Mouse (Mus musculus): ENCODE measurements around the gene Zfp334. TPM values are rescaled to one million over a fixed set of nuclear protein-coding genes. Genes with fewer than 3 reads are reported as not detected.

Gene Zfp334
- polyA plus RNA-seq (2015; fragmentation: Nextera tagmentation; extraction: Ambion mirVana): 3.6 TPM in 2 replicates

- Histone ChIP-seq H3K27me3 (replicated peaks; ENCODE audit: control insufficient read depth, insufficient read depth, low read length) (no peaks in the 10 kb centered on the region), H3K9ac (ENCODE audit: low read depth, low read length) (peak within 1 kb of the TSS; percentile 92), H3K4me1 (ENCODE audit: control insufficient read depth, insufficient read depth, low read length) (peaks cover 5% of the 10 kb centered on the region; the same call in 1 of the 2 replicates), H3K4me2 (ENCODE audit: low read depth, low read length) (peak within 1 kb of the TSS; percentile 63), H3K9me3 (ENCODE audit: control insufficient read depth, low read length) (no peaks in the 10 kb centered on the region), H3K36me3 (ENCODE audit: control insufficient read depth, insufficient read depth, low read length) (peaks cover 3% of the 10 kb centered on the region; the same call in 1 of the 2 replicates), H3K4me3 (ENCODE audit: low read length) (peak within 1 kb of the TSS; percentile 67), H3K27ac (ENCODE audit: low read length) (peak within 1 kb of the TSS; percentile 80)
- whole genome bisulfite sequencing: under 1% methylated on average over 40 of the region's 40 CpGs
- ATAC-seq: peak; percentile 96
Measured at GRCm38 (mm10) chr2:165387844-165388495, at the start of gene Zfp334. Zfp334 (minus strand) TSS chr2:165388259.

GRCm38 (mm10) chr2:165428694-165429093 lies 40.6 kb upstream of the Zfp334 start:
- Histone ChIP-seq H3K9ac (ENCODE audit: low read depth, low read length) (no peak overlapping the region), H3K36me3 (ENCODE audit: control insufficient read depth, insufficient read depth, low read length) (no peaks in the 10 kb centered on the region), H3K4me2 (ENCODE audit: low read depth, low read length) (no peak overlapping the region), H3K4me1 (ENCODE audit: control insufficient read depth, insufficient read depth, low read length) (no peaks in the 10 kb centered on the region), H3K9me3 (ENCODE audit: control insufficient read depth, low read length) (no peaks in the 10 kb centered on the region), H3K27ac (ENCODE audit: low read length) (no peak overlapping the region), H3K4me3 (ENCODE audit: low read length) (no peak overlapping the region), H3K27me3 (replicated peaks; ENCODE audit: control insufficient read depth, insufficient read depth, low read length) (no peaks in the 10 kb centered on the region)
- WGBS: 35% methylated on average over 7 of the region's 7 CpGs
- no peak for ATAC-seq

GRCm38 (mm10) chr2:165420195-165420594 lies 32.1 kb upstream of the Zfp334 start:
- ATAC-seq: no peak
- Histone ChIP-seq H3K4me2 (ENCODE audit: low read depth, low read length) (no peak overlapping the region), H3K27ac (ENCODE audit: low read length) (no peak overlapping the region), H3K27me3 (replicated peaks; ENCODE audit: control insufficient read depth, insufficient read depth, low read length) (no peaks in the 10 kb centered on the region), H3K9ac (ENCODE audit: low read depth, low read length) (no peak overlapping the region), H3K36me3 (ENCODE audit: control insufficient read depth, insufficient read depth, low read length) (no peaks in the 10 kb centered on the region), H3K4me1 (ENCODE audit: control insufficient read depth, insufficient read depth, low read length) (no peaks in the 10 kb centered on the region), H3K9me3 (ENCODE audit: control insufficient read depth, low read length) (no peaks in the 10 kb centered on the region), H3K4me3 (ENCODE audit: low read length) (no peak overlapping the region)
- WGBS: 72% methylated on average over 2 of the region's 2 CpGs

- H3K36me3 ChIP-seq (ENCODE audit: control insufficient read depth, insufficient read depth, low read length): no peaks in the 10 kb centered on the region
- H3K27ac ChIP-seq (ENCODE audit: low read length): no peak overlapping the region
- WGBS: 63% methylated on average over 4 of the region's 4 CpGs
- no peak overlapping the region for H3K4me2 ChIP-seq (ENCODE audit: low read depth, low read length)
- no peak for ATAC-seq
- no peak overlapping the region for H3K9ac ChIP-seq (ENCODE audit: low read depth, low read length)
- H3K4me3 ChIP-seq (ENCODE audit: low read length): no peak overlapping the region
- H3K27me3 ChIP-seq (replicated peaks; ENCODE audit: control insufficient read depth, insufficient read depth, low read length): no peaks in the 10 kb centered on the region
- H3K9me3 ChIP-seq (ENCODE audit: control insufficient read depth, low read length): no peaks in the 10 kb centered on the region
- H3K4me1 ChIP-seq (ENCODE audit: control insufficient read depth, insufficient read depth, low read length): no peaks in the 10 kb centered on the region
Measured at GRCm38 (mm10) chr2:165419670-165420111, 31.6 kb upstream of the Zfp334 start.

GRCm38 (mm10) chr2:165418577-165418976 lies 30.5 kb upstream of the Zfp334 start:
- H3K27me3 ChIP-seq (replicated peaks; ENCODE audit: control insufficient read depth, insufficient read depth, low read length): no peaks in the 10 kb centered on the region
- H3K9ac ChIP-seq (ENCODE audit: low read depth, low read length): no peak overlapping the region
- no peaks in the 10 kb centered on the region for H3K36me3 ChIP-seq (ENCODE audit: control insufficient read depth, insufficient read depth, low read length)
- no peak for ATAC-seq
- no peak overlapping the region for H3K27ac ChIP-seq (ENCODE audit: low read length)
- 84% methylated on average over 2 of the region's 2 CpGs for WGBS
- no peaks in the 10 kb centered on the region for H3K9me3 ChIP-seq (ENCODE audit: control insufficient read depth, low read length)
- H3K4me3 ChIP-seq (ENCODE audit: low read length): no peak overlapping the region
- H3K4me2 ChIP-seq (ENCODE audit: low read depth, low read length): no peak overlapping the region
- H3K4me1 ChIP-seq (ENCODE audit: control insufficient read depth, insufficient read depth, low read length): no peaks in the 10 kb centered on the region

- Histone ChIP-seq H3K4me1 (ENCODE audit: control insufficient read depth, insufficient read depth, low read length) (no peaks in the 10 kb centered on the region), H3K9ac (ENCODE audit: low read depth, low read length) (no peak overlapping the region), H3K4me2 (ENCODE audit: low read depth, low read length) (no peak overlapping the region), H3K4me3 (ENCODE audit: low read length) (no peak overlapping the region), H3K27me3 (replicated peaks; ENCODE audit: control insufficient read depth, insufficient read depth, low read length) (no peaks in the 10 kb centered on the region), H3K27ac (ENCODE audit: low read length) (no peak overlapping the region), H3K9me3 (ENCODE audit: control insufficient read depth, low read length) (no peaks in the 10 kb centered on the region), H3K36me3 (ENCODE audit: control insufficient read depth, insufficient read depth, low read length) (no peaks in the 10 kb centered on the region)
- WGBS: 67% methylated on average over 7 of the region's 7 CpGs
- no peak for ATAC-seq
Measured at GRCm38 (mm10) chr2:165417291-165417690, 29.2 kb upstream of the Zfp334 start.

GRCm38 (mm10) chr2:165415795-165416194 lies 27.7 kb upstream of the Zfp334 start:
- no peaks in the 10 kb centered on the region for H3K36me3 ChIP-seq (ENCODE audit: control insufficient read depth, insufficient read depth, low read length)
- no peaks in the 10 kb centered on the region for H3K4me1 ChIP-seq (ENCODE audit: control insufficient read depth, insufficient read depth, low read length)
- no peak overlapping the region for H3K4me3 ChIP-seq (ENCODE audit: low read length)
- ATAC-seq: no peak
- 61% methylated on average over 6 of the region's 6 CpGs for WGBS
- no peaks in the 10 kb centered on the region for H3K27me3 ChIP-seq (replicated peaks; ENCODE audit: control insufficient read depth, insufficient read depth, low read length)
- no peaks in the 10 kb centered on the region for H3K9me3 ChIP-seq (ENCODE audit: control insufficient read depth, low read length)
- H3K9ac ChIP-seq (ENCODE audit: low read depth, low read length): no peak overlapping the region
- no peak overlapping the region for H3K4me2 ChIP-seq (ENCODE audit: low read depth, low read length)
- H3K27ac ChIP-seq (ENCODE audit: low read length): no peak overlapping the region

- Histone ChIP-seq H3K9ac (ENCODE audit: low read depth, low read length) (no peak overlapping the region), H3K27ac (ENCODE audit: low read length) (no peak overlapping the region), H3K36me3 (ENCODE audit: control insufficient read depth, insufficient read depth, low read length) (no peaks in the 10 kb centered on the region), H3K9me3 (ENCODE audit: control insufficient read depth, low read length) (no peaks in the 10 kb centered on the region), H3K27me3 (replicated peaks; ENCODE audit: control insufficient read depth, insufficient read depth, low read length) (no peaks in the 10 kb centered on the region), H3K4me1 (ENCODE audit: control insufficient read depth, insufficient read depth, low read length) (no peaks in the 10 kb centered on the region), H3K4me2 (ENCODE audit: low read depth, low read length) (no peak overlapping the region), H3K4me3 (ENCODE audit: low read length) (no peak overlapping the region)
- ATAC-seq: no peak
- 45% methylated on average over 11 of the region's 11 CpGs for WGBS
Measured at GRCm38 (mm10) chr2:165415141-165415721, 27.2 kb upstream of the Zfp334 start.

GRCm38 (mm10) chr2:165414321-165414720 lies 26.3 kb upstream of the Zfp334 start:
- H3K4me2 ChIP-seq (ENCODE audit: low read depth, low read length): no peak overlapping the region
- no peaks in the 10 kb centered on the region for H3K36me3 ChIP-seq (ENCODE audit: control insufficient read depth, insufficient read depth, low read length)
- no peak overlapping the region for H3K9ac ChIP-seq (ENCODE audit: low read depth, low read length)
- no peak overlapping the region for H3K4me3 ChIP-seq (ENCODE audit: low read length)
- no peaks in the 10 kb centered on the region for H3K4me1 ChIP-seq (ENCODE audit: control insufficient read depth, insufficient read depth, low read length)
- no peak for ATAC-seq
- no peak overlapping the region for H3K27ac ChIP-seq (ENCODE audit: low read length)
- H3K9me3 ChIP-seq (ENCODE audit: control insufficient read depth, low read length): no peaks in the 10 kb centered on the region
- 76% methylated on average over 5 of the region's 5 CpGs for WGBS
- H3K27me3 ChIP-seq (replicated peaks; ENCODE audit: control insufficient read depth, insufficient read depth, low read length): no peaks in the 10 kb centered on the region

Measured in intestine, embryonic 16.5 days (tissue).